Mouse (Mus musculus) cerebral cortex, adult 2 months (tissue): ENCODE data around the gene Limk2.

Experiments
- WGBS: fragments of 180-500 bp; shearing (Covaris S2); methylation state at CpG from one replicate; pipeline ENCODE4 v1.1.7; 2018; 5-methylcytosine and 5-hydroxymethylcytosine counted together

Limk2 gene

DNA sequence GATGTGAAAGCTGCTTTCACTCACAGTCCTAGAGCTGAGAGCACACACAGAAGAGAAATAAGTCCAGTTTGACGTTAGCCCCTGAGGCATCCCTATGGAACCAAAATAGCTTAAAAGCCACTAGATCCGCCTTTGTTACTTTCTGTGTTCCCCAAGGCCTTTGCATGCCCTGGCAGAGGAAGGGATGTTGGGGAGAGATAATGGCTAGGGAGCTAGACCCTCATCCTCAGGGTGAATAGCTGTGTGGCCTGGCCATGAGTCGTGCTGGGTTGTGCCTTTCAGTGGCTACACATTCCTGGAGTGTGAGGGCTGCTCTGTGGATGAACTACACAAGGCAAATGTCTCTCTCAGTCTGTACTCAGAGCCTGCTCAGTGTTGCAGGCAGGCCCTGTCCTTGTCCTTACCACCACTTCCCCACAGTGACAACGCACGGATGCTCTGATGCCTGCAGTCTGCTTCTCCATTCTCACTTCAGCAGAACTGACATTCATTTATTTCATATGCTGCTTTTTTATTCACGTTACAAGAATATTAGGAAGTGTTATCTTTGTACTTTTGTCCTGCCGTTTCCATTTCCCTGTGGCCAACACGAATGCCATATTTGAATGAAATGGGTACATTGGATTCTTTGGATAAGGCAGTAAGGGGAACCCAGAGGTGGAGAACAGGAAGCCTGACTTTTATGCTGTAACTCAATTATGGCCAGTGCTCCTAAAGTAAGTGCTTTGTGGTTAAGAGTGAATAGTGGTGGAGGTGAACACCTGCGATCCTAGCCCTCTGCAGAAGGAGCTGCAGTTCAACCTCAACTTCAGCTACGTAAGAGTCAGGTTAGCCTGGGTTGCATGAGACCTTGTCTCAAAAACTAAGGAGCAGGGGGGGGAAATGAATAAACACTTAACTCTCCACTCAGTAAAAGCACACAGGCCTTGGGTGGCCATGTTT lies 110.8 kb downstream of the Limk2 start:
- 85% methylated on average over 10 of the region's 10 CpGs for WGBS

DNA sequence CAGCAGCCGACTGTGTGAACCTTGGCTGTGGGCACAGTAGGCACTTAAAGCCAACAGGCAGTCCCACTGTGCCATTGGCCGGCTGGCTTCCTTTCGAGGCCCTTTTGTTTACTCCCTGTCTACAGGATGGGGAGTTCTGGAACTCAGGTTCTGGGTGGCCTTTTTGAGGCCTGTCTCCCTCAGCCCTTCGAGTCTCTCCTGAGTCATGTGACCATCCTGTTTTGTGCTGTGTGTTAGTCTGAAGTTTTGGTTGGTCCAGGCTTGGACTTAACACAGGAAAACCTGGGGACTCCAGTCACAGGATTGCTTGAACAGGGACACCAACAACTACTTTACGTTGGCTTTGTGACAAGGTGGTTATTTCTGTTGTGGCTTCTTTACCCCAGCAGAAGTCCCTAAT lies 112.9 kb downstream of the Limk2 start:
- 44% methylated on average over 5 of the region's 5 CpGs for WGBS

DNA sequence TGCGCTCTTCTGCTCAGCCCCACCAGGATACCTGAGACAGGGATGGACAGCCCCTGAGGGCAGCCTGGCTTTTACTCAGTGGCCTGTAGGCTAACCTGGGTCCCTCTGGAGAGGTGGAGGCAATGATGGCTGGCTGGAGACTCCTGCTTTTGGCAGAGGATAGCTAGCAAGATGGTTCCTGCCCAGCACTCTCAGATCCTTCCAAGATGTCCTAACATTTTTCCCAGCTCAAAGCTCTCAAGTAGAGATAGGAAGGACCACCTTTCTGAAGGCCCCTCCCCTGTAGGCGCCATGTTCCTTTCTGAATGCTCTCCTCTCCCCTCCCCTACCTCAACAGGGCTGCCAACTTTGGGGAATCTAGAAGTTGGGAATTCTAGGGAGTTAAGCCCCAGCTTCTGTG lies 114.3 kb downstream of the Limk2 start:
- WGBS, result 96% methylated on average over 2 of the region's 2 CpGs
